Mouse (Mus musculus) myocyte (in vitro differentiated cells): Measurements from ENCODE around the gene Itgb5.

Experiments
- E2F4 ChIP-seq: IDR thresholded peaks from one replicate; pipeline ENCODE4 v1.6.1; 2011; ENCODE audit warnings: mild to moderate bottlenecking, control low read depth, moderate library complexity; ENCODE audit not compliant: insufficient read depth
- MAX ChIP-seq: IDR thresholded peaks from one replicate; pipeline ENCODE4 v1.6.1; 2011; ENCODE audit warnings: low read depth, mild to moderate bottlenecking, control low read depth
- MYOD1 ChIP-seq, 3 experiments: IDR thresholded peaks; one replicate each; pipeline ENCODE4 v1.6.1; 2011; ENCODE audit warnings: control low read depth in 2 of 3, low read depth in 2 of 3, mild to moderate bottlenecking in 2 of 3, moderate library complexity in 1 of 3; ENCODE audit not compliant: insufficient read length in 2 of 3, control insufficient read depth in 1 of 3
- MYOG ChIP-seq, 3 experiments: IDR thresholded peaks; one replicate each; pipeline ENCODE4 v1.6.1; 2011; ENCODE audit warnings: control low read depth in 2 of 3, low read depth in 2 of 3, mild to moderate bottlenecking in 2 of 3; ENCODE audit not compliant: insufficient read length in 2 of 3, control insufficient read depth in 1 of 3, insufficient read depth in 1 of 3
- POLR2A ChIP-seq: IDR thresholded peaks from one replicate; pipeline ENCODE4 v1.6.1; 2011; ENCODE audit warnings: low read depth, mild to moderate bottlenecking, control low read depth, moderate library complexity; ENCODE audit not compliant: insufficient read length
- TCF12 ChIP-seq: IDR thresholded peaks from one replicate; pipeline ENCODE4 v1.6.1; 2011; ENCODE audit warnings: mild to moderate bottlenecking, control low read depth; ENCODE audit not compliant: poor library complexity, insufficient read depth, severe bottlenecking
- TCF3 ChIP-seq: IDR thresholded peaks from one replicate; pipeline ENCODE4 v1.6.1; 2011; ENCODE audit warnings: low read depth, control low read depth; ENCODE audit not compliant: insufficient read length
- USF1 ChIP-seq: IDR thresholded peaks from one replicate; pipeline ENCODE4 v1.6.1; 2011; ENCODE audit warnings: low read depth, mild to moderate bottlenecking, control low read depth, moderate library complexity

DNA sequence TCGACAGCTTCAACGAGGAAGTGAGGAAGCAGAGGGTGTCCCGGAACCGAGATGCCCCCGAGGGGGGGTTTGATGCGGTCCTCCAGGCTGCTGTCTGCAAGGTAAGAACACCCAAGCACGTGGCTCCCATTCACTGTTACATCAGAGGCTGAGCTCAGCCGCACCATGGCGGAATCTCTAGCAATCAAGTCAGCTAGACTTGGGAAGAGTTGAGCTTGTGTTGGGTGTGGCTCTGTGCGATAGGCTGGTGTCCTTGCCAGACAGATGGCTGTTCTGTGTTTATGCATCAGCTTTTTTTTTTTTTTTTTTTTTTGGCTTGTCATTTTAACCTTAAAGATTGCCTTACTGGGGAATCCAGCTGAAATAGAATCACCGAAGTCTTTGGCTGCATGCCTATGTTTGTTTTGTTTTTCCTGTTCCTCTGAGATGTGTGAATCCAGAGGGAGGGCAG lies 55.6 kb downstream of the Itgb5 start:
- TF ChIP-seq POLR2A (no peak), TCF12 (no peak), E2F4 (no peak), MYOG (IDR thresholded peaks at IDR 0.05; ENCODE audit: control insufficient read depth in 1 of 3, insufficient read depth in 1 of 3, insufficient read length in 2 of 3, low read depth in 2 of 3) (no peak), USF1 (no peak), MYOD1 (IDR thresholded peaks at IDR 0.05; ENCODE audit: control insufficient read depth in 1 of 3, insufficient read length in 2 of 3, low read depth in 2 of 3) (no peak), TCF3 (no peak), MAX (no peak)
